Mouse (Mus musculus) kidney, postnatal 14 days (tissue): ENCODE results near the gene Tlnrd1.
"Not testable (repeated sequence)": the region's sequence is repeated elsewhere in the genome, so short reads cannot be mapped to it uniquely, and the experiment has no call there.

Experiments used
- DNase-seq: peaks from one replicate; pipeline ENCODE4 v3.0.0; 2022; ENCODE audit warnings: mixed read lengths

Tlnrd1 gene

GRCm38 (mm10) chr7:83884021-83884658 is at the start of gene Tlnrd1, which contains the start of gene Mesd:
TSS of gene Tlnrd1 (minus strand) at chr7:83884305.
TSS of gene Mesd (plus strand) at chr7:83884466.
- peak; percentile 93 for DNase-seq

DNA sequence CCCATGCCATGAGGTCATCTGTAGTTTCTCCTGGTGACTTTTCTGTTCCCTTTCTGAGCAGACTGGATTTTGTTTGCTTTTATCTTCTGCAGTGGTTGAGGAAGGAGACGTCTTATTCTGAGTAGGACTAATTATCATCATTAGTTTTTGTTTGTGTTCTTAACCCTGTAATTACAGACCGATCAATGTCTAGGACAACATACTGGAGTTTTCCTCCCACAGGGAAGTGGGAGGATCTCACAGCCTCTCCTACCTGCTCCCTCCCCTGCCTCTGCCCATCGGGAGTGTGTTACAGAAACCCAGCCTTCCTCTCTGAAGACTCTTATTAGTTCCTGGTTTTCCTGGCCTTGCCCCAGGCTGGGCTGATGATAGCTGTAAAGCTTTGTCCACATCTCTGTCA is 37.5 kb upstream of the Tlnrd1 start:
- DNase-seq: no peak

DNA sequence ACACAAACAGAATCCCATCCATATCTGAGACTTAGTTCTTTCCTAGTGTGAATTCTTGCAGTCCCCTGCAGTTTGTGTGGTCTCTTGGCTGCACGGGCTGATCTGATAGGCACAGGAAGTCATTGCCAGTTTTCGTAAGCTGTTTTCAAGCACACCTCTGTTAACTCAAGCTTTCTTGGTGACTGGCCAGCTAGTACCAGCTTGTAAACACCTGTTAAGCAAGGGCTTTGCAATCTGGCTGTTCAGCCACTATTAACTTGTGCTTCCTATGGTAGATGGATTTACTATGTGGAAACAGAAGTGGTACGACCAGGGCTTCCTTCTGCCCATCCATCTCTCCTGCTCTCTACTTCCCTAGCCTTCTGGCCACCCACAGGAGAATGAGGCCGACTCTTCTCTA is 36.1 kb upstream of the Tlnrd1 start:
- DNase-seq: no peak

GRCm38 (mm10) chr7:83914566-83914965 is 30.5 kb upstream of the Tlnrd1 start:
- peak; percentile 84 for DNase-seq

DNA sequence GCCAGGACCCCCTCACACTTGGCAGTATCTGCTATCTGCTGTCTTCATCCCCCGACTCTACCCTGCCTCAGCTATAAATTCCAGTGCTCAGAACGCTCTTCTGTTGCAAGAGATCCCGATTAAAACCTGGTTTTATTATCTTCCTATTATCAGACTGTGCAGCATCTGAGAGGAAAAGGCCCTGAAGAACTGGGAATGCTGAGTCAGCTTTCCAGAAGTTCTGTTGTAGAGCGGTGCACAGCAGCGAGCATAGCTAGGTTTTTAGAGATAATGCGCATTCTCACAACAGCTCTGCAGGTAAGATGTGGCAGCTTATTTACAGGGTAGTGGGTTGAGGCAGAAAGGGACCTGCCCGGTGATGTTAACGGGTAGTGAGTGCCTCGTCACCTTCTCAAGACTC is 29.9 kb upstream of the Tlnrd1 start:
- DNase-seq: no peak

GRCm38 (mm10) chr7:83913405-83913932 is 29.4 kb upstream of the Tlnrd1 start:
- DNase-seq: no peak

DNA sequence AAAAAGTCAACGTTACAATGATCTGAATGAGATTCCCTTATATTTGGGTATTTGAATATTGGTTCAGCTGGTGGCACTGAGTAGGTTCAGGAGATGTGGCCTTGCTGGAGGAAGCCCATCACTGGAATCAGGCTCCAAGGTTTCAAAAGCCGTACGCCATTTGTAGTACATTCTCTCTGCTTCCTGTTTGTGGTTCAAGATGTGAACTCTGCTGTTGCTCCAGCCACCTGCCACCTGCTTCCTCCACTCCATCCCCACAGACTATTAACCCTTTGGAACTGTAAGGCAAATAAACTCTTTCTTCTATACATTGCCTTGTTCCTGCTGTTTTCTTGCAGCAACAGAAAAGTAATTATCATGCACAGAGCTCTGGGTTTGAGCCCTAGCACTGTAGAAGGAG is 27.8 kb upstream of the Tlnrd1 start:
- no peak for DNase-seq

GRCm38 (mm10) chr7:83904831-83905230 is 20.7 kb upstream of the Tlnrd1 start:
- no peak for DNase-seq

DNA sequence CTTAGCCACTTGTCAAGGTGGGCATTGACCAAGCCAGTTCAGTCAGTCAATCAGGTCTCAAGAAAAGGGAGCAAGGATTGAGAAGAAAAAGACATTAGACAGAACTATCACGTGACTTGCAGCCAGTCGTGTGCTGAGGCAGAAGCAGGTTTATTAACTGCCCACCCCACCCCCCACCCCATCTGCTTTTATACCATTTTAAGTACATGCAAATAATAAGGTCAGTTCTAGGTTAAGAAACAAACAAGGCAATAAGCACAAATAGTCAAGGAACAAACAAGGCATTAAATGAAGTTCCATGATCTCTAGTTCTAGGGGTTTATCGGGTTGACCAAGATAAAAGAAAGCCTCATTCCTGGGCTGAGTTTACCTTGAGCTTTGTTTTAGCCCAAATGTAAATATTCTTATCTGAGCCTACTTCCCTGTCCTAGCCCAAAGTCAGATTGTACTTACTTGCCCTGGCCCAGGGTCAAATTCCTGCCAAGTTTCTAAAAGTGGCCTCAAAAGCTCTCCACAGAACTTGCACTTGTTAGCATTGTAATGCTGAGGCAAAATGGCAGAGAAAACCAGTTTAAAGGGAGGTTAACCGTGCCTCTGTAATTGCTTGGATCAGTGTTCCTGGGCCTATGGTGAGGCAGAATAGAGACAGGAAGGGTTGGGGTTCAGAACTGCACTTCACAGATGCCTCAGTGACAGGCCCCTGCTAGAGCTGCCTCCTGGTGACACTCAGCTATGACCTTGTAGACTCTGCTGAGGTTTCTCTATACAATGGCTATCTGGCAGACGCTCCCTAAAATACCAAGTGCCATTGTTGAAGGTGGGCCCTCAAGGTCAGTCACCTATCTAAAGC is 18.4 kb upstream of the Tlnrd1 start:
- DNase-seq: no peak

GRCm38 (mm10) chr7:83901425-83901824 is 17.3 kb upstream of the Tlnrd1 start:
- DNase-seq: no peak

GRCm38 (mm10) chr7:83900519-83900918 is 16.4 kb upstream of the Tlnrd1 start:
- no peak for DNase-seq

- DNase-seq: no peak
These were observed 14.2 kb upstream of the Tlnrd1 start for GRCm38 (mm10) chr7:83898267-83898666.

- DNase-seq: no peak
These were observed 12.1 kb upstream of the Tlnrd1 start for GRCm38 (mm10) chr7:83896077-83896740.

GRCm38 (mm10) chr7:83894348-83894747 is 10.2 kb upstream of the Tlnrd1 start:
- no peak for DNase-seq

DNA sequence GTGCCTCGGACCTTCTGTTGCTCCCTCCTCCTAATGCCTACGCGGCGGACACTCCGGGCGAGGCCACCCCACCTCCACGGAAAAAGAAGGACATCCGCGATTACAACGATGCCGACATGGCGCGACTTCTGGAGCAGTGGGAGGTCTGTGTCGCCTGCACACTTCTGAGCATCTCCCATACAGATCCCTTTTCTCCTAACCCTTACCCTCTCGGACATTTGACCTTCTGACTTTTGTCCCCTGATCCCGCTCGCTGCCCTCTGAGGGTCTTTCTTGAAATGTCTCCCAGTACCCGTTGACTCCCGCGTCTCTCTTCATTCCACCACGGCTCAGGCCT is 8.2 kb upstream of the Tlnrd1 start:
- DNase-seq: no peak

DNA sequence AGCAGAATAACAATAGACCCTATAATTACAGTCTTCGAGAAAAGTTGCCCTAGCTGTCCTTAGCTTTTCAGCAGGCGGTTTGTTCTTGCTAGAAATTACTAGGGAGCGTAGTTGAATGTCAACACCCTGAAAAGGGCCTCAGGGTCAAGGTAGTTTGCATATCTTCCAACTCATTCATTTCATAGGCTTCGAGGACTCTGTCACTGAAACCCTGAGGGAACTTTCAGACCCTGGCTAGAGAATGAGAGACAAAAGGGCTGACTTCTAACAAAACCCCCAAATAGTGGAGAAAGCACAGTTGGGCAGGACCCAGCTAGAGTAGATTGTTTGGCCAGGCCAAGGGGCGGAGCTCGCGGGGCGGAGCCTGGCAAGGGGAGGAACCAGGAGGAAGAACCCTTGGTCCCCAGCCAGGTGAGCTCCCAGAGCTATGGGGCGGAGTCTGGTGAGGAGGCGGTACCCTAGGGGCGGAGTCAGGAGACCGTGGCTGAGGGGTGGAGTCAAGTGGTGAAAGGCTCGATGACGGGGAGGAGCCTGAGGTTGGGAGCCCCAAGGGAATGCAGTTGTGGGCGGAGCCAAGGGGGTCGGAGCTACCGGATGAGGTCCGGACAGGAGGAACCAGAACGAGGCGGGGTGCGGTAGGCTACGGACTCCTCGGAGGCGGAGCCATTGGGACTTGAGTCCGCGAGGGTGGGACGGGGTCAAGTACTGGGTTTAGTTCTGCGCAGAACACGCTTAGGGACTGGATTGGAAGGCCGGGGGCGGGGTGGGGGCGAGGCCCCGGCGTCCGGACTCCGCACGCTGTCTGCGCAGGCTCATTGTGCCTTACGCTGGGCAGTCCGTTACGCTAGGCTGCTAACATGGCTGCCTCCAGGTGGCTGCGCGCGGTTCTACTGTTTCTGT is 7.6 kb upstream of the Tlnrd1 start:
- DNase-seq: peak; percentile 100

DNA sequence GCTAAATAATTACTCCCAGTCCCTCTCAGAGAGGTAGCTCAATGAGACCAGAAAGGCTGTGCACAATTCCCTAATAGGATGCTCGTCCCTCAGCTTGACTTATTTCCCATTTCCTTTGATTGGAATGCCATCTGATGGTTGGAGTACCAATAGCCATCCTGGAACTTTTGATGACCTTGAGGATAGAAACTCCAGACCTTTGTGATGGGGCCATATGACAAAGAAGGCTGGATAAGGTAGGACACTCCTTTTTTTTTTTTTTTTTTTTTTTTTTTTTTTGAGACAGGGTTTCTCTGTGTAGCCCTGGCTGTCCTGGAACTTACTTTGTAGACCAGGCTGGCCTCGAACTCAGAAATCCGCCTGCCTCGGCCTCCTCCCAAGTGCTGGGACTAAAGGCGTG is 5.8 kb upstream of the Tlnrd1 start:
- not testable (repeated sequence) for DNase-seq

DNA sequence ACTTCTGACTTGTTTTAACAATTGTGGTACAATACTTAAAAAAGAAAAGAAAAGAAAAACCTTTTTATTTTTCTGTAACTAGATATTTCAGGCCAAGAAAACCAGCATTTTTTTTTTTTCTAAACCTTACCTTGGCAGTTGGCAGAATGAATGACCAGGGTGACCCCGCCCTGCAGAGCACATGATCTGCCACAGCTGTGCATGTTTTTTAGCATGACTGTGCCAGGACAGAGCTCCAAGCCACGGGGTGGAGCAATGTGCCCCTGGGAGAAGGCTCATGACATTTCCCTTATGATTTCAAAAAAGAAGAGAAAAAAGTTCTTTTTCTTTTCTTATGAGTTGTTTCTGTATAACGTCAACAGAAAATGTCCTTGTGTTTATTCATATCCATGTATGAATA is 5.3 kb upstream of the Tlnrd1 start:
- peak; percentile 64 for DNase-seq

DNA sequence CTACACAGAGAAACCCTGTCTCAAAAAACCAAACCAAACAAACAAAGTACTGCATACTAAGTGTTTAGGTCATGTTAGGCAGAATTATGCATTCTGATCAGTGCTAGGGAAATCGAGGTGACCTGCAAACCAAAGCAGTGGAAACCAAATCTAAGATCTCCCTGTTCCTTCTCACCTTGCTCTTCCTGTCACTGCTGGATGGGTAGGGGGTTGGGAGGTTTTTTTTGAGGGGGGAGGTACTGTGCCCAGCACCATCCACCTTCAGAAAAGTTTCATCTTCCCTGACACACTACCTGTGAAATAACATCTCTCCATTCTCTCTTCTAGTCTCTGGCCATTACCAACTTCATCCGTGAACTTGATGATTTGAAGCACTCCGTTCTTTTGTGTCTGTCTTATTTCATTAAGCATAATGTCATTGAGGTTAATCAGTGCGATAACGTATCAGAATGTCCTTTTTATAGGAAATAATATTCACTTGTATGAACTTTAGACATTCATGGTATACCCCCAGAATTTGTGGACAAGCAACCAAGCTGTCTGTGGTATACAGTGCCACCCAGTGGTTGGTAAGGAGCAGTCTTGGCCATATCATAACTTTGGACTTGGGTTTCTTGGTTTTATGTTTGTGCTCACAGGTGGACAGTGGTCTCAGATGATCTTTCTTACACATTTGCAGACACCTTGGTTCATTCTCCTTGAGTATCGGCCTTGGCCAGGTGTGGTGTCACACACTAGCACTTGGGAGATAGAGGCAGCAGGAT is 2.4 kb upstream of the Tlnrd1 start:
- DNase-seq: peak; percentile 42

GRCm38 (mm10) chr7:83885835-83886234 is 1.7 kb upstream of the Tlnrd1 start:
- DNase-seq: no peak

DNA sequence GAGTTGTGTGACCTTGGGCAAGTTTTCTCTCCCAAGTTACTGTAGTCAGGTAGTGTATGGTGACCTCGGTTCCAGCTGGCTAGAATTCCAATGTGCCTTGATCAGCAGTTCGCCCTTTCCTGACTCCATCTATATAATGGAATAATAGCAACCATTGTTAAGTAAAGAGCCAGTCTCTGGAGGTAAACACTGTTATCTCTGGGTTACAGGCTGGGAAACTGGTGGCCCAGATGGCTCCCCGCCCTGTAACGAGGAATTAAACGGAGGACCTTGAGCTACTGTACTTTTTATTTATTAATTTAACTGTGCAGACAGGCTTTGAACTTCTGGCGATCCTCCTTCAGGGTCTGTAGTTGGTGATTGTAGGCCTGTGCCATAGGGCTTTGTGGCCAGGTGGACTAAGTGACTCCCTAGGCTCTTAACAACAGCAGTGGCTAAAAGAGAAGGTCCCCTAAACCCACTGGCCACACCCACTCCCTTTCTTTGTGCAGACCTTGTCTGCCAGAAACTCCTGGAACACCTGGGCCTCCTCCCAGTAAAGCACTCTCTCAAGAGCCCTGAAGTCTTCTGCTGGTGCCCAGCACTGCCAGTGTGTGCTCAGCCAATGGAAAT is 922 bp upstream of the Tlnrd1 start:
- DNase-seq: no peak
